Mouse (Mus musculus): ENCODE measurements around the gene Bicra. TPM values are rescaled to one million over a fixed set of nuclear protein-coding genes. Genes with fewer than 3 reads are reported as not detected.

Gene Bicra
- polyA plus RNA-seq, 1 experiment from 2014 or later: 7.5 TPM

DNA sequence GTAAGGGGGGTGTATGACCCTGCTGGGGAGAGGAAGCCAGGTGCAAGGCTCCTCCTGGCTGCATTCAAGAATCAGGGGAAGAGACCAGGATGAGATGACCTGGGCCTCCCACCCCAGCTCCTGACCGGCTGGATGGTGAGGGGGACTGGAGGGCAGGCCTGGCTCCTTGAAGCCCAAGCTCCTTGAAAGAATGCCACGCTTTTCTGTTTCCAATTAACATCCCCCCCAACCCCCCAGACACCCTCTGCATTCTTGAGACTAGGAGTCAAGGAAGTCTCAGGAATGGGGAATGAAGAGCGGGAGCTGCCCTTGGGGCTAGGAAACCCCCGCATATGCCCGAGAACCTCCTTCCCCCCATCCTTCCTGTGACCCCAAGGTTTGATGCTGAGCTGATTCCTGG is 3.2 kb downstream of the Bicra start:
- Histone ChIP-seq H3K27ac (ENCODE audit: low read depth, low read length) (peak overlapping the region; percentile 72), H3K4me1 (ENCODE audit: control insufficient read depth, insufficient read depth, low read length) (peaks cover 31% of the 10 kb centered on the region), H3K4me3 (ENCODE audit: low read depth, low read length) (no peak overlapping the region), H3K4me2 (ENCODE audit: low read depth) (peak overlapping the region; percentile 87), H3K9me3 (ENCODE audit: control insufficient read depth, low read length) (no peaks in the 10 kb centered on the region), H3K9ac (ENCODE audit: low read length) (no peak overlapping the region), H3K27me3 (ENCODE audit: control insufficient read depth, insufficient read depth, low read length) (no peaks in the 10 kb centered on the region), H3K36me3 (ENCODE audit: control insufficient read depth, insufficient read depth, low read length) (no peaks in the 10 kb centered on the region)
- no peak for ATAC-seq (ENCODE audit: insufficient read depth, low FRiP score, low TSS enrichment)
- WGBS: 44% methylated on average over 5 of the region's 5 CpGs
- DNase-seq (ENCODE audit: low spot score): peak; percentile 39

DNA sequence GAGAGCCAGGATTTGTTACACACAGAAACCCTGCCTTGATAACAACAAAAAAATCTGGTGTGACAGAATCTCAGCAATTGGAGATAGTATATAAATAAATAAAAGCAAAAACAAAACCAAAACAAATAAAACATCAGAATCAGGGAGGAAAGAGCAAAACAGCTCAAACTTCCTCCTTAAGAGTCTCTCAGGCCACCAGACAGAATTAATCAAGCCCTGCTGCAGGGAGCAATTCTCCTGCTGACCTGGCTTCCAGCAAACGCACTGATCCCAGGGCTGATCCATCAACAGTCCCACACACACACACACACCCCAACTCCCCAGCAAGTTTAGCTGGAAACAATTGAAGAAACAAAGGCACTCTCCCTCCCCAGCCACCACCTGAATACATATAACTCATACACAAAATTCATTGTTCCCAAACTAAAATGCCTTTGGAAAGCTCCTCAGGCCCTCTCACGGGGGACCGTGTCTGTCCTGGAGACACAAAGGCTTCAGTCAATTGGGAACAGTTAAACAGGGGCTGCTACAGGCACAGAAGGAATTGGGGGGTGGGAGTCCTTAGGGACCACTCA is 3.8 kb downstream of the Bicra start:
- DNase-seq (ENCODE audit: low spot score) (peak; percentile 16), ATAC-seq (ENCODE audit: insufficient read depth, low FRiP score, low TSS enrichment) (no peak)
- Histone ChIP-seq H3K4me2 (ENCODE audit: low read depth) (peak overlapping the region; percentile 26; the same call in 1 of the 2 replicates), H3K27me3 (ENCODE audit: control insufficient read depth, insufficient read depth, low read length) (no peaks in the 10 kb centered on the region), H3K9ac (ENCODE audit: low read length) (no peak overlapping the region), H3K9me3 (ENCODE audit: control insufficient read depth, low read length) (no peaks in the 10 kb centered on the region), H3K27ac (ENCODE audit: low read depth, low read length) (peak overlapping the region; percentile 72), H3K4me1 (ENCODE audit: control insufficient read depth, insufficient read depth, low read length) (peaks cover 25% of the 10 kb centered on the region), H3K36me3 (ENCODE audit: control insufficient read depth, insufficient read depth, low read length) (no peaks in the 10 kb centered on the region), H3K4me3 (ENCODE audit: low read depth, low read length) (no peak overlapping the region)
- WGBS: 30% methylated on average over 3 of the region's 3 CpGs

DNA sequence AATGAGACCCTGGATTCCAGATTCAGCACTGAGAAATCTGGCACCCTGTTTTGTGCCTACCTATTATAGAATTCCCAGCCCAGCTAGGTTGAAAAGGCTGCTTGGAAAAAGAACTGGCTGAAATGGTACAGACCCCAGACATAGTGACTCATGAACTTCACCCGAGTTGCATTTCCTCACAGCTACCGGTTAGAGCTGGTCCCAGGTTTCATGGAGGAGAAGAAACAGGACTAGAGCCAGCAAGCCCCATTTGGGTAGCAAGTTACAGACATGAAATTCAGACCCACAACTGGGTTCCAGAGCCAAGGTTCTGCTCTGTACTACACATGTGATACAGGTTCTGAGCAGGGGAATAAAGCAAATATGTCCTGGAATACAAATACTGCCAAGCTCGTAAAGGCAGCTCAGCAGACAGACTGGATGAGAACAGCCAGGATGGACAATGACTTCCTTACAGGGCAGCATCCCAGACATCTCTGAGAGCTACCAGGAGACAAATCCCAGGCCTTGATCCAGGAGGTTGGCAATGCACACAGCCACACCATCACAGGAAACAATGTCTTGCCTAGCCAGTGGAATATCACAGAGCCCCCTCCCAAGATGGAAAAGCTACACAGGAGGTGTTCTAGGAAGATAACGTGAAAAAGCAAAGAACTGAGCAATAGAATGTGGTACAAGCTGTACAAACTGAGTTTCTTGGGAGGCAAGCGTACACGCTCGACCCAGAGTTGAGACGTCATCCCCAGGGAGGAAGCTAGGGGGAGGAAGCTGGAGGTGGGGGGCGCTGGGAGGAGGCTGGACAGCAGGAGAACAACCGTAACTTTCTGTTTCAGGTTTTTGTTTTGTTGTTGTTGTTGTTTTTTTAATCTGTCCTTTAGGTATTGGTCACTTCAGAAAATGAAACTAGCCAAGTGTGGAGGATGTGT is 4.6 kb downstream of the Bicra start:
- Histone ChIP-seq H3K4me3 (ENCODE audit: low read depth, low read length) (no peak overlapping the region), H3K4me1 (ENCODE audit: control insufficient read depth, insufficient read depth, low read length) (peaks cover 24% of the 10 kb centered on the region), H3K27ac (ENCODE audit: low read depth, low read length) (no peak overlapping the region), H3K9me3 (ENCODE audit: control insufficient read depth, low read length) (no peaks in the 10 kb centered on the region), H3K27me3 (ENCODE audit: control insufficient read depth, insufficient read depth, low read length) (no peaks in the 10 kb centered on the region), H3K9ac (ENCODE audit: low read length) (no peak overlapping the region), H3K36me3 (ENCODE audit: control insufficient read depth, insufficient read depth, low read length) (no peaks in the 10 kb centered on the region), H3K4me2 (ENCODE audit: low read depth) (no peak overlapping the region)
- DNase-seq (ENCODE audit: low spot score) (no peak), ATAC-seq (ENCODE audit: insufficient read depth, low FRiP score, low TSS enrichment) (no peak)
- WGBS: 80% methylated on average over 10 of the region's 10 CpGs

DNA sequence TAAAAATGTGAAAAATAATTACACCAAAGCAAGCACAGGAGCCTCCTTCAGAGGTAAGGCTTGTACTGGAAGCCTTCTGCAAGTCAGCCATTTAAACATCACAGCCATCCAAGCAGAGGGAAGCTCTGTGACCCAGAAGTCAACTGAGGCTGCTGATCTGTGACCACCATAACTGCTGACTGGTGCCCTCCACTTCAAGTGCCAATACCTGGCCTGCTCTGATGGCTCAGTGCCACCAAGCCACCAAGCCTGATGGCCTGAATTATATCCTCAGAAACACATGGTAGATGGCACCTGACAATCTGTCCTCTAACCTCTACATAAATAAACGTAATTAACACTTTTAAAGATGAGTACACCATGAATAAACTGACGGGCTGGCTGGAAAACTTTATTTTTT is 6.5 kb downstream of the Bicra start:
- H3K4me1 ChIP-seq (ENCODE audit: control insufficient read depth, insufficient read depth, low read length): peaks cover 24% of the 10 kb centered on the region
- ATAC-seq (ENCODE audit: insufficient read depth, low FRiP score, low TSS enrichment): no peak
- no peak overlapping the region for H3K9ac ChIP-seq (ENCODE audit: low read length)
- no peak overlapping the region for H3K27ac ChIP-seq (ENCODE audit: low read depth, low read length)
- no peak overlapping the region for H3K4me3 ChIP-seq (ENCODE audit: low read depth, low read length)
- WGBS: 95% methylated on average over 2 of the region's 2 CpGs
- no peaks in the 10 kb centered on the region for H3K36me3 ChIP-seq (ENCODE audit: control insufficient read depth, insufficient read depth, low read length)
- H3K9me3 ChIP-seq (ENCODE audit: control insufficient read depth, low read length): no peaks in the 10 kb centered on the region
- no peak overlapping the region for H3K4me2 ChIP-seq (ENCODE audit: low read depth)
- no peak for DNase-seq (ENCODE audit: low spot score)
- H3K27me3 ChIP-seq (ENCODE audit: control insufficient read depth, insufficient read depth, low read length): no peaks in the 10 kb centered on the region

DNA sequence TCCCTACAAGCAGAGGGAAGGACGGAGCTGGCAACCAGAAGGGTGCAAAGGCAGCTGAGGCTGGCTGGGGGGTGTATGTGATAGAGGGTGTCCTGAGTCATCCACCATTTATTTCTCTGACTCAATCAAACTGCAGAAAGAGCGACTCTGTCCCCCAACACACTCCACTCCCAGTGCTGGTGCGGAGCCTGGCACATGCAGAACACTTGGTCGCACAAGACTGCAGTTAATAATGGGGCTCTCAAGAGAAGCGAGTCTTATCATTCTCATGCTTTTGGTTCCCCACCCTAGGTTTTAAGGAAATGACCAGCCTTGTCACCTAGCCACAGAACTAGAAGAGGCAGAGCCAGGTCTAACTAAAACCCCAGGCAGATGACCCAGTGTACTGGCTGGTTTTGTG is 8.4 kb downstream of the Bicra start:
- no peak for ATAC-seq (ENCODE audit: insufficient read depth, low FRiP score, low TSS enrichment)

DNA sequence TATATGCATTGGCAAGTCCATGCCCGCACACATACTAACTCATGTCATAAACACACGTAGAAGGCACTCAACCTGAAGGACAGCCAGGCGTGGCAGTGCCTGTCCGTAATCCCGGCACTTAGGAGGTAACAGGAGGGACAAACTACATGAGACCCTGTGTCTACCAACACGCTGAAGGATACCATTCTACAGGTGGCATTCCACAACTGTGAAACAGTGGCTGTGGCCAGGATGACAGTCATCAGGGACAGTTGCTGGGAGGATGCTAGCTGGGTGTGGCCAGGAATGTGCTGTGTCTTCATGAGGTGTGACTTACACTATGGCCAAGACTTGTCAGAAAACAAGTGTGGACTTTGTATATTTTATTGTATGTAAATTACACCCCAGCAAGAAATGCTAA is 10.7 kb downstream of the Bicra start:
- H3K36me3 ChIP-seq (ENCODE audit: control insufficient read depth, insufficient read depth, low read length): no peaks in the 10 kb centered on the region
- H3K4me2 ChIP-seq (ENCODE audit: low read depth): no peak overlapping the region
- ATAC-seq (ENCODE audit: insufficient read depth, low FRiP score, low TSS enrichment): no peak
- no peak for DNase-seq (ENCODE audit: low spot score)
- H3K27ac ChIP-seq (ENCODE audit: low read depth, low read length): no peak overlapping the region
- H3K4me1 ChIP-seq (ENCODE audit: control insufficient read depth, insufficient read depth, low read length): no peaks in the 10 kb centered on the region
- no peaks in the 10 kb centered on the region for H3K27me3 ChIP-seq (ENCODE audit: control insufficient read depth, insufficient read depth, low read length)
- H3K9me3 ChIP-seq (ENCODE audit: control insufficient read depth, low read length): no peaks in the 10 kb centered on the region
- H3K9ac ChIP-seq (ENCODE audit: low read length): no peak overlapping the region
- H3K4me3 ChIP-seq (ENCODE audit: low read depth, low read length): no peak overlapping the region
- 94% methylated on average over 6 of the region's 6 CpGs for WGBS

More for the DNA sequence above, 8.4 kb downstream of the Bicra start:
- H3K27ac ChIP-seq (ENCODE audit: low read depth, low read length): no peak overlapping the region
- WGBS: 95% methylated on average over 5 of the region's 5 CpGs
- H3K4me2 ChIP-seq (ENCODE audit: low read depth): no peak overlapping the region
- no peak overlapping the region for H3K4me3 ChIP-seq (ENCODE audit: low read depth, low read length)
- H3K9me3 ChIP-seq (ENCODE audit: control insufficient read depth, low read length): no peaks in the 10 kb centered on the region
- no peak overlapping the region for H3K9ac ChIP-seq (ENCODE audit: low read length)
- peaks cover 5% of the 10 kb centered on the region for H3K4me1 ChIP-seq (ENCODE audit: control insufficient read depth, insufficient read depth, low read length)
- DNase-seq (ENCODE audit: low spot score): no peak
- H3K36me3 ChIP-seq (ENCODE audit: control insufficient read depth, insufficient read depth, low read length): no peaks in the 10 kb centered on the region
- H3K27me3 ChIP-seq (ENCODE audit: control insufficient read depth, insufficient read depth, low read length): no peaks in the 10 kb centered on the region

DNA sequence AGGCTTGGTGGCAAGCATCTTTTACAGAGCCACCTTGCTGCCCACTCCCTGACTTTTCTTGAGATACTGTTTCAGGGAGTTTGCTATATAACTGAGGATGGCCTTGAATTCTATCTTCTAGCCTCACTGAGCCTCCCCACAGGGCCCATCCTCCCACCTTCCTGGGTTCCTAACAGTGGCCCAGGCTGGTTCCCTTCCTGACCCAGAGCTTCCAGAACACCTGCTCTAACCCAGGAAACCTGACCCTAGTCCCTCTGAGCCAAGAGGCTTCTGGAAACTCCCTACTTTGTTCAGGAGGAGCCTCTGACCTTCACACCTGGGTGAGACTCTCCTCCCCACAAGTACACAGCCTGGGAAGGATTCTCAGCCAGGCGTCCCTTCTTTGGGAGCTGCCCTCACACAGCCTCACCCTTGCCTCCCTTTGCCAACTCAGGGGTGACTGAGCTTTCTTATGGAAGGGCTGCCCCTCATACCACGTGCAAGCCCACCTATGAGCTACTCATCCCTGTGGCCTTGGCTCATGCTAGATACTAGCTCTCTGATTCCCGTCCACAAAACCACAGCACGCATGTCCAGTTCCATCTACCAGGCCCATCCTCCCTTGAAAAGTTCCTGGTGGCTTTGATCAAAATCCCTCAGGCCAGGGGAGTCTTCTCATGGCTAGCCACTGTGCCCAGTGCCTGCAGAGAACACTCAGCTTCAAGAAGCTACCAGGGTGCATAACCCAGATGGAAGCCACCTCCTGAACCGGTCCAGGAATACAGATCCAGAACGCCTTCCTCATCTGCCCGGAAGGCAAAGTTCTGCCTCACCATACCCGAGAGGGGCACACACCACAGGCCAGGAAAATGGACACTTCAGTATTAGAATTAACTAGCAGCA is 13.9 kb downstream of the Bicra start:
- WGBS: 89% methylated on average over 8 of the region's 8 CpGs
- Histone ChIP-seq H3K36me3 (ENCODE audit: control insufficient read depth, insufficient read depth, low read length) (peaks cover 2% of the 10 kb centered on the region), H3K27ac (ENCODE audit: low read depth, low read length) (no peak overlapping the region), H3K4me3 (ENCODE audit: low read depth, low read length) (no peak overlapping the region), H3K9me3 (ENCODE audit: control insufficient read depth, low read length) (no peaks in the 10 kb centered on the region), H3K9ac (ENCODE audit: low read length) (no peak overlapping the region), H3K4me1 (ENCODE audit: control insufficient read depth, insufficient read depth, low read length) (no peaks in the 10 kb centered on the region), H3K4me2 (ENCODE audit: low read depth) (no peak overlapping the region), H3K27me3 (ENCODE audit: control insufficient read depth, insufficient read depth, low read length) (no peaks in the 10 kb centered on the region)
- ATAC-seq (ENCODE audit: insufficient read depth, low FRiP score, low TSS enrichment) (no peak), DNase-seq (ENCODE audit: low spot score) (no peak)

DNA sequence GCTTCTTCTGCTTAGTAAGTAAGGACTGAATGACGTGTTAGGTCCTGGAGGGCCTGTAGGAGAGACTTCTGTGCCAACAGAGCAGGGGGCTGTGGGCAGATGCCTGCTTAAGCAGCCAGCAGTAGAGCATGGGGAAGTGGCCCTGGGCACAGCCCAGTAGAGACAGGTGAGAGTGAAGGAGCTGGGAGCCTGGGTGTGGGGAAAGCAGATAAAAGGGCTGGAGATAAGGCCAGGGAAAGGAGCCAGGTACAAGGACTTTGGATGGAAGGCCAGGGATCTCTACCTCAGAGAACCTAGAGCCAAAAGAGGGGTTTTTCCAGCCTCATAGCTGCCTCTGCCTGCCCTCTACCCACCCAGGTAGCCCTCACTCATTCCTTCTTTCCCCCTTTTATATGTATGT is 14.7 kb downstream of the Bicra start:
- 90% methylated on average over 1 of the region's 1 CpGs for WGBS
- Histone ChIP-seq H3K4me3 (ENCODE audit: low read depth, low read length) (no peak overlapping the region), H3K4me2 (ENCODE audit: low read depth) (no peak overlapping the region), H3K9me3 (ENCODE audit: control insufficient read depth, low read length) (no peaks in the 10 kb centered on the region), H3K36me3 (ENCODE audit: control insufficient read depth, insufficient read depth, low read length) (peaks cover 2% of the 10 kb centered on the region), H3K27me3 (ENCODE audit: control insufficient read depth, insufficient read depth, low read length) (no peaks in the 10 kb centered on the region), H3K9ac (ENCODE audit: low read length) (no peak overlapping the region), H3K27ac (ENCODE audit: low read depth, low read length) (no peak overlapping the region), H3K4me1 (ENCODE audit: control insufficient read depth, insufficient read depth, low read length) (no peaks in the 10 kb centered on the region)
- DNase-seq (ENCODE audit: low spot score) (no peak), ATAC-seq (ENCODE audit: insufficient read depth, low FRiP score, low TSS enrichment) (no peak)

All from neural tube, embryonic 11.5 days (tissue).